Comparison of ENCODE assay signal across 8 mouse cellular contexts in the genomic region with DNA sequence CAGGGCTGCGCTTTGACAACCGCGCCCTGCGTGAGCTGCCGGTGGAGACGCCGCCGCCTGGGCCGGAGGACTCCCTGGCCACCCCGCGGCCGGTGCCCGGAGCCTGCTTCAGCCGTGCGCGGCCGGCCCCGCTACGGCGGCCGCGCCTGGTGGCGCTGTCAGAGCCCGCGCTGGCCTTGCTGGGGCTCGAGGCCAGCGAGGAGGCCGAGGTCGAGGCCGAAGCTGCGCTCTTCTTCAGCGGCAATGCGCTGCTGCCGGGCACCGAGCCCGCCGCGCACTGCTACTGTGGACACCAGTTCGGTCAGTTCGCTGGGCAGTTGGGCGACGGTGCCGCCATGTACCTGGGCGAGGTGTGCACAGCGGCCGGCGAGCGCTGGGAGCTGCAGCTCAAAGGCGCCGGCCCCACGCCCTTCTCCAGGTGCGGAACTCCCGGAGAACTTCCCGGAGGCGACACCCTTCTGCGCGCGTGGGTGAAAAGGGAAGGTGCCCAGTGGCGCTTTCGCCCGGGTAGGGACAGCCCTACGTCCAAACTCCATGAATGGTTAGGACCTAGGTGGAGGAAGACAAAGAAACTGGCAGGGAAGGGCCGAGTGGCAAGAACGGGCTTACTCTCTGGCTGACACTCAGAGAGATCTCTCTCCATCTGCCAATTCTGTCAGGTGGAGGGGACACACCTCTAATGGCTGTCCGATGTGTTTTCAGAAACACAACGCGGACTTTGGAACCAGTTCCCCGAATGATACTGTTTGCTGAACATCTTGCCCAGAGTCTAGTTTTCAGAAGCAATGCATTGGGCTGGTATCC. TPM values are rescaled to one million over a fixed set of nuclear protein-coding genes. Genes with fewer than 3 reads are reported as not detected.
DNase-seq lines count a peak whose midpoint lies in the region; ATAC-seq and TF ChIP-seq lines count a peak whose summit lies in the region.

No protein-coding gene starts in this region.

- TF ChIP-seq CTCF in liver, adult 2 months (IDR thresholded peaks at IDR 0.05; ENCODE audit: low read depth, low read length) = no peak

- no peaks in the 10 kb centered on the region for H3K27me3 ChIP-seq in hindbrain, embryonic 14.5 days (ENCODE audit: control insufficient read depth, insufficient read depth, low read length)
- no peaks in the 10 kb centered on the region for H3K27me3 ChIP-seq in liver, adult 2 months (ENCODE audit: control insufficient read depth, insufficient read depth, low read length)
- no peaks in the 10 kb centered on the region for H3K27me3 ChIP-seq in neural tube, embryonic 12.5 days (replicated peaks)

- H3K9me3 ChIP-seq in hindbrain, embryonic 14.5 days (ENCODE audit: control insufficient read depth, low read length) = no peaks in the 10 kb centered on the region
- no peaks in the 10 kb centered on the region for H3K9me3 ChIP-seq in neural tube, embryonic 12.5 days

- peak; percentile 56 for ATAC-seq in hindbrain, embryonic 14.5 days (ENCODE audit: low FRiP score)
- peak; percentile 54 for ATAC-seq in neural tube, embryonic 12.5 days (ENCODE audit: low FRiP score, low read depth)

- TF ChIP-seq POLR2A in liver, adult 2 months (IDR thresholded peaks at IDR 0.05; ENCODE audit: extremely low read depth, insufficient read depth, low read length) = peak; percentile 44

- 4% methylated on average over 65 of the region's 68 CpGs for WGBS in hindbrain, embryonic 14.5 days
- 1% methylated on average over 68 of the region's 68 CpGs for WGBS in liver, adult 2 months
- 4% methylated on average over 64 of the region's 68 CpGs for WGBS in neural tube, embryonic 12.5 days

- peaks cover 55% of the 10 kb centered on the region for H3K36me3 ChIP-seq in hindbrain, embryonic 14.5 days (replicated peaks; ENCODE audit: control insufficient read depth, insufficient read depth)
- peaks cover 21% of the 10 kb centered on the region for H3K36me3 ChIP-seq in liver, adult 2 months (ENCODE audit: control insufficient read depth, insufficient read depth, low read length)
- peaks cover 57% of the 10 kb centered on the region for H3K36me3 ChIP-seq in neural tube, embryonic 12.5 days

- H3K4me3 ChIP-seq in brown adipose tissue, adult 24 weeks (ENCODE audit: insufficient read depth, low read depth, low read length) = peak overlapping the region; percentile 85
- peak overlapping the region; percentile 94 for H3K4me3 ChIP-seq in hindbrain, embryonic 14.5 days (replicated peaks; ENCODE audit: low read length)
- H3K4me3 ChIP-seq in liver, adult 2 months (ENCODE audit: insufficient read depth, low read depth, low read length) = peak overlapping the region; percentile 89
- H3K4me3 ChIP-seq in neural tube, embryonic 12.5 days = peak overlapping the region; percentile 100

- H3K4me2 ChIP-seq in hindbrain, embryonic 14.5 days (replicated peaks) = peak overlapping the region; percentile 97
- H3K4me2 ChIP-seq in neural tube, embryonic 12.5 days (replicated peaks) = peak overlapping the region; percentile 99

- peaks cover 6% of the 10 kb centered on the region; the same call in 1 of the 2 replicates for H3K4me1 ChIP-seq in brown adipose tissue, adult 24 weeks (ENCODE audit: control insufficient read depth, insufficient read depth, insufficient read length, low read length)
- peaks cover 21% of the 10 kb centered on the region for H3K4me1 ChIP-seq in hindbrain, embryonic 14.5 days (replicated peaks; ENCODE audit: control insufficient read depth, insufficient read depth, low read length)
- peaks cover 20% of the 10 kb centered on the region for H3K4me1 ChIP-seq in liver, adult 2 months (ENCODE audit: control insufficient read depth, insufficient read depth, low read length)
- peaks cover 22% of the 10 kb centered on the region for H3K4me1 ChIP-seq in neural tube, embryonic 12.5 days

- H3K27ac ChIP-seq in brown adipose tissue, adult 24 weeks (replicated peaks; ENCODE audit: low read depth, low read length) = peak overlapping the region; percentile 74
- peak overlapping the region; percentile 84 for H3K27ac ChIP-seq in hindbrain, embryonic 14.5 days
- peak overlapping the region; percentile 99 for H3K27ac ChIP-seq in liver, adult 2 months (replicated peaks; ENCODE audit: insufficient read depth, low read depth, low read length)
- peak overlapping the region; percentile 59 for H3K27ac ChIP-seq in neural tube, embryonic 12.5 days

- H3K79me2 ChIP-seq in liver, adult 2 months (ENCODE audit: control insufficient read depth, insufficient read depth, low read length) = peaks cover 11% of the 10 kb centered on the region; the same call in 1 of the 2 replicates

- DNase-seq in cerebellum, postnatal 14 days = peak; percentile 68 to 69
- no peak for DNase-seq in cerebellum, adult 8-10 months
- peak; percentile 24 for DNase-seq in 3T3-L1 (ENCODE audit: low read depth, low spot score)
- no peak for DNase-seq in hindbrain, embryonic 14.5 days (ENCODE audit: low spot score)
- peak; percentile 99 for DNase-seq in liver, adult 2 months (ENCODE audit: extremely low read depth, low read depth, low spot score)
- DNase-seq in Muller cell, postnatal 12 days (ENCODE audit: inconsistent ontology term) = no peak

- peak overlapping the region; percentile 96 for H3K9ac ChIP-seq in hindbrain, embryonic 14.5 days
- peak overlapping the region; percentile 99 for H3K9ac ChIP-seq in liver, adult 2 months (ENCODE audit: low read depth, low read length)
- peak overlapping the region; percentile 96 for H3K9ac ChIP-seq in neural tube, embryonic 12.5 days

RNA-seq across cellular contexts. Expression of gene Selenoo, which starts 0.6 kb away (rescaled TPM):
- 26.1 and 34.7 TPM in 2 replicates for polyA plus RNA-seq in brown adipose tissue, adult 24 weeks (2012; ENCODE audit: insufficient read depth, insufficient read length, missing spikeins)
- 22.2 and 23.0 TPM in 2 replicates for polyA plus RNA-seq in hindbrain, embryonic 14.5 days (2014; fragmentation: Nextera tagmentation; extraction: Ambion mirVana)
- 91.0 and 101 TPM in 2 replicates for total RNA-seq in liver, adult 2 months (2014; rRNA removed)
- 105 and 122 TPM in 2 replicates for polyA plus RNA-seq in liver, adult 2 months (2012; rRNA removed)
- 23.2 and 27.2 TPM in 2 replicates for polyA plus RNA-seq in neural tube, embryonic 12.5 days (2016; fragmentation: Nextera tagmentation; extraction: Ambion mirVana)

RNA-seq across cellular contexts. Expression of gene Trabd, which starts 14.5 kb away (rescaled TPM):
- polyA plus RNA-seq in brown adipose tissue, adult 24 weeks (2012; ENCODE audit: insufficient read depth, insufficient read length, missing spikeins) = 20.4 and 23.3 TPM in 2 replicates
- polyA plus RNA-seq in hindbrain, embryonic 14.5 days (2014; fragmentation: Nextera tagmentation; extraction: Ambion mirVana) = 34.2 and 41.0 TPM in 2 replicates
- 64.0 and 64.4 TPM in 2 replicates for total RNA-seq in liver, adult 2 months (2014; rRNA removed)
- 65.5 and 81.6 TPM in 2 replicates for polyA plus RNA-seq in liver, adult 2 months (2012; rRNA removed)
- 49.6 and 51.2 TPM in 2 replicates for polyA plus RNA-seq in neural tube, embryonic 12.5 days (2016; fragmentation: Nextera tagmentation; extraction: Ambion mirVana)

RNA-seq across cellular contexts. Expression of gene Panx2, which starts 29.9 kb away (rescaled TPM):
- not detected in 2 replicates for polyA plus RNA-seq in brown adipose tissue, adult 24 weeks (2012; ENCODE audit: insufficient read depth, insufficient read length, missing spikeins)
- 8.4 and 8.5 TPM in 2 replicates for polyA plus RNA-seq in hindbrain, embryonic 14.5 days (2014; fragmentation: Nextera tagmentation; extraction: Ambion mirVana)
- not detected in 2 replicates for total RNA-seq in liver, adult 2 months (2014; rRNA removed)
- polyA plus RNA-seq in liver, adult 2 months (2012; rRNA removed) = not detected in 2 replicates
- polyA plus RNA-seq in neural tube, embryonic 12.5 days (2016; fragmentation: Nextera tagmentation; extraction: Ambion mirVana) = 1.5 and 2.0 TPM in 2 replicates

RNA-seq across cellular contexts. Expression of gene Tubgcp6, which starts 33.5 kb away (rescaled TPM):
- 3.9 and 6.1 TPM in 2 replicates for polyA plus RNA-seq in brown adipose tissue, adult 24 weeks (2012; ENCODE audit: insufficient read depth, insufficient read length, missing spikeins)
- 17.2 and 19.1 TPM in 2 replicates for polyA plus RNA-seq in hindbrain, embryonic 14.5 days (2014; fragmentation: Nextera tagmentation; extraction: Ambion mirVana)
- 6.5 and 7.5 TPM in 2 replicates for total RNA-seq in liver, adult 2 months (2014; rRNA removed)
- polyA plus RNA-seq in liver, adult 2 months (2012; rRNA removed) = 9.1 and 13.2 TPM in 2 replicates
- 18.7 and 20.6 TPM in 2 replicates for polyA plus RNA-seq in neural tube, embryonic 12.5 days (2016; fragmentation: Nextera tagmentation; extraction: Ambion mirVana)

RNA-seq across cellular contexts. Expression of gene Hdac10, which starts 39.0 kb away (rescaled TPM):
- 4.6 and 6.8 TPM in 2 replicates for polyA plus RNA-seq in brown adipose tissue, adult 24 weeks (2012; ENCODE audit: insufficient read depth, insufficient read length, missing spikeins)
- polyA plus RNA-seq in hindbrain, embryonic 14.5 days (2014; fragmentation: Nextera tagmentation; extraction: Ambion mirVana) = 17.0 and 19.1 TPM in 2 replicates
- 10.0 and 10.5 TPM in 2 replicates for total RNA-seq in liver, adult 2 months (2014; rRNA removed)
- polyA plus RNA-seq in liver, adult 2 months (2012; rRNA removed) = 16.8 and 22.0 TPM in 2 replicates
- 23.6 and 25.1 TPM in 2 replicates for polyA plus RNA-seq in neural tube, embryonic 12.5 days (2016; fragmentation: Nextera tagmentation; extraction: Ambion mirVana)

Comparison
In these comparisons a context has a peak if more than half of its experiments do, and no peak if none do; other contexts are left out.
1. DNase-seq: peak in cerebellum, postnatal 14 days (2 of 2), 3T3-L1 (single experiment) and liver, adult 2 months (single experiment); none in cerebellum, adult 8-10 months (single experiment), hindbrain, embryonic 14.5 days (single experiment) and Muller cell, postnatal 12 days (single experiment).
2. Peak in every context shown above with its lines, with median percentiles within 50 percentile points of each other: H3K27ac ChIP-seq, H3K4me3 ChIP-seq and H3K9ac ChIP-seq.